Mouse (Mus musculus) gastrocnemius, adult 8-10 months (tissue): Measurements from ENCODE around the gene Zfp385b. TPM values are rescaled to one million over a fixed set of nuclear protein-coding genes. Genes with fewer than 3 reads are reported as not detected.
A peak's percentile ranks its signal among the peaks of the same experiment; 100 is the strongest.

Experiments used
- DNase-seq, 2 experiments: peaks; one replicate each; pipeline ENCODE4 v3.0.0; 2022; ENCODE audit warnings: low spot score in 2 of 2
- total RNA-seq, 4 experiments: library from RNA; stranded (reverse); gene quantifications; 2 replicates each; pipeline ENCODE4 v1.2.4; 2022

Zfp385b gene
- total RNA-seq, 4 experiments from 2014 or later = 2.5 to 4.7 (median 4.0) TPM

- no peak for DNase-seq
Observed at GRCm38 (mm10) chr2:77593461-77593860, 226.0 kb downstream of the Zfp385b start.

GRCm38 (mm10) chr2:77592525-77592924 lies 226.9 kb downstream of the Zfp385b start:
- DNase-seq = no peak

GRCm38 (mm10) chr2:77589205-77589901 lies 230.1 kb downstream of the Zfp385b start:
- DNase-seq = peak in 1 of 2 experiments; percentile 6

GRCm38 (mm10) chr2:77587387-77587786 lies 232.1 kb downstream of the Zfp385b start:
- no peak for DNase-seq

GRCm38 (mm10) chr2:77586581-77587360 lies 232.7 kb downstream of the Zfp385b start:
- DNase-seq = no peak

- DNase-seq = no peak
Observed at GRCm38 (mm10) chr2:77583586-77583985, 235.9 kb downstream of the Zfp385b start.

GRCm38 (mm10) chr2:77576571-77576970 lies 242.9 kb downstream of the Zfp385b start:
- no peak for DNase-seq

GRCm38 (mm10) chr2:77567528-77568435 lies 251.7 kb downstream of the Zfp385b start:
- no peak for DNase-seq

GRCm38 (mm10) chr2:77563706-77564105 lies 255.7 kb downstream of the Zfp385b start:
- DNase-seq = no peak

GRCm38 (mm10) chr2:77561941-77562340 lies 257.5 kb downstream of the Zfp385b start:
- DNase-seq = no peak

GRCm38 (mm10) chr2:77556938-77557337 lies 262.5 kb downstream of the Zfp385b start:
- DNase-seq = no peak

- no peak for DNase-seq
Observed at GRCm38 (mm10) chr2:77555980-77556379, 263.5 kb downstream of the Zfp385b start.

- no peak for DNase-seq
Observed at GRCm38 (mm10) chr2:77552675-77553074, 266.8 kb downstream of the Zfp385b start.

- no peak for DNase-seq
Observed at GRCm38 (mm10) chr2:77543388-77543787, 276.1 kb downstream of the Zfp385b start.

- DNase-seq = no peak
Observed at GRCm38 (mm10) chr2:77542605-77543004, 276.8 kb downstream of the Zfp385b start.

- peak in 1 of 2 experiments; percentile 60 for DNase-seq
Observed at GRCm38 (mm10) chr2:77541681-77542080, 277.8 kb downstream of the Zfp385b start.

GRCm38 (mm10) chr2:77540860-77541259 lies 278.6 kb downstream of the Zfp385b start:
- DNase-seq = no peak

- no peak for DNase-seq
Observed at GRCm38 (mm10) chr2:77536556-77536955, 282.9 kb downstream of the Zfp385b start.

GRCm38 (mm10) chr2:77528079-77528752 lies 291.2 kb downstream of the Zfp385b start:
- no peak for DNase-seq

- DNase-seq = no peak
Observed at GRCm38 (mm10) chr2:77527616-77528015, 291.8 kb downstream of the Zfp385b start.

GRCm38 (mm10) chr2:77526803-77527202 lies 292.6 kb downstream of the Zfp385b start:
- DNase-seq = no peak
